Mouse (Mus musculus) E14TG2a.4 (cell line): ENCODE data around the gene Msn.
"Not testable (repeated sequence)": the region's sequence is repeated elsewhere in the genome, so short reads cannot be mapped to it uniquely, and the experiment has no call there.

ENCODE experiments used
- CTCF ChIP-seq: conservative IDR thresholded peaks from 2 replicates; pipeline ENCODE4 v1.5.1; 2014; ENCODE audit warnings: low read length
- NANOG ChIP-seq: IDR thresholded peaks from 2 replicates; pipeline ENCODE4 v1.6.1; 2014; ENCODE audit warnings: borderline replicate concordance, low read length, mixed read lengths
- POU5F1 ChIP-seq: IDR thresholded peaks from 2 replicates; pipeline ENCODE4 v1.6.1; 2014; ENCODE audit warnings: low read length, borderline replicate concordance

DNA sequence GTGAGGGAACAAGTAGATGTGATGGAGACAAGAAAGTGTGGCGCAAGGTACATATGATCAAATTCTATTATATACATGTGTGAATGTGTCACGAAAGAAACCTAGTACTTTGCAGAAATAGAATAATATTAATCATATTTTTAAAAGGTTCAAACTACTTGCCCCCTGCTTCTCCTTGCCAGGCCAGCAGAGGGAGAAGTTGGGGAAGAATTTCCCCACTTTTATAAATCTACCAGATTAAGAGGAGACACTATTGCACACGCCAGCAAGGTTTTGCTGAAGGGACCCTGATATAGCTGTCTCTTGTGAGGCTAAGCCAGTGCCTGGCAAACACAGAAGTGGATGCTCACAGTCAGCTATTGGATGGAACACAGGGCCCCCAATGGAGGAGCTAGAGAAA lies 109.3 kb downstream of the Msn start:
- not testable (repeated sequence) for TF ChIP-seq CTCF, POU5F1, NANOG
